Mouse (Mus musculus): ENCODE measurements around the gene Tecta. TPM values are rescaled to one million over a fixed set of nuclear protein-coding genes. Genes with fewer than 3 reads are reported as not detected.

Gene Tecta
- total RNA-seq, 2 experiments from 2014 or later = 0.09 to 0.21 TPM

DNA sequence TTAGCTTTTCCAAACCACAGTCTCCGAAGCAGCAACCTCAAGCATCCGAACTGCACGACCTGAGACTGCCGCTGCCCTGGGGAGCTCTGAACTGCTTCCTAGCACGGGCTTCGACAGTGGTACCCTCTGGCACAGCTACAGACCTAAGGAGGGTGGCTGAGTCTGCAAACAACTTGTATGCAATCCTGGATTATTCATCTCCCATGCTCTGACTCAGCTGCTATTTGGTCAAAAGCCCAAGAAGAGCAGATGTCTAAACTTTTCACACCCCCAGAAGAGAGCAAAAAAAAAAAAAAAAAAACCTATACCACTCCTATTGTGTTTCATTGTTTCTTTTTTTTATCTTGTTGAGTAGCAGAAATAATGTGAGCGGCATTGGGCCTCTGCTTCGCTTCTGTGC lies 5.4 kb downstream of the Tecta start:
- peak in 1 of 2 experiments; percentile 67 for DNase-seq (ENCODE audit: low spot score in 2 of 2)
- intact Hi-C loops (cut with DNase I) = loop anchor here (5.0 to 10.0 kb wide), 2 partner anchors 410 to 568 kb away; no protein-coding TSS in a partner anchor

DNA sequence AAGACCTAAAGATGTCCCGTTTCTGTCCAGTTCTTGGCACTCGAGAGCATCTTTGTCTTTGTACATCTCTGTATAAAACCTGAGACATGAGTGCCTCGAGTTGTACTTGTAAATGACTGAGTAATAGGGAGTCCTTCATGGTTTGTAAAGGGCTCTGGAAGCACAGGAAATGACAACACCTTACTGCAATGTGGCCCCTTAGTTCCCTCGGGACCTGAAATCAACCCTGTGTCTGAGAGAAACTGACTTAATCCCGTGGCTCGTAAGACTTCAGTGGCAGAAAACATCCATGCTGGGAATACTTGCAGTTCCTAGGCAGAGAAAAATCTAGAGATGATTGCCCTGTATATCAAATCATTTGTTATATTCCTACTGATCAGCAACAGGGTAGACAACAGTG lies 6.8 kb downstream of the Tecta start:
- DNase-seq (ENCODE audit: low spot score in 2 of 2) = no peak
- intact Hi-C loops (cut with DNase I) = loop anchor here (5.0 to 10.0 kb wide), 2 partner anchors 412 to 569 kb away; no protein-coding TSS in a partner anchor

DNA sequence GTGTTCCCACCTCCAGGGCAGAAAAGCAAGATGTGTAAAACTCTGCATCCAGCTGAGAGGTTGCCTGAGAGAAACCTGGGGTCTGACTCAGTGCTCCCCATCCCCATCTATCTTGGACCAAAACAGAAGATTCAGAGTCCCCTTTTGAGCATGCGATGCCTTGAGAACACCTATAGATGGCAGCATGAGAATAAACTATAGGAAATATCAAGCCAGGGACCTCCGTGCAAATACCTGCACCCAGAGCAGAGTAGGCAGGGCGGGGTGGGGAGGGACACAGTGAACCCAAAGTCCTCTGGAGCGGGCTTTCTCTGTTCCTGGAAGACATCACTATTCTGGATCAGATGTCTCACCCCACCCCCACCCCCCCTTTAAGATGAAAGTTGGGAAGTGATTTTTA lies 11.2 kb downstream of the Tecta start:
- DNase-seq (ENCODE audit: low spot score in 2 of 2) = peak in 1 of 2 experiments; percentile 42
- intact Hi-C loops (cut with DNase I) = loop anchor here (2.0 to 5.0 kb wide), 3 partner anchors 61 to 556 kb away; partner anchors contain the start of gene Grik4

DNA sequence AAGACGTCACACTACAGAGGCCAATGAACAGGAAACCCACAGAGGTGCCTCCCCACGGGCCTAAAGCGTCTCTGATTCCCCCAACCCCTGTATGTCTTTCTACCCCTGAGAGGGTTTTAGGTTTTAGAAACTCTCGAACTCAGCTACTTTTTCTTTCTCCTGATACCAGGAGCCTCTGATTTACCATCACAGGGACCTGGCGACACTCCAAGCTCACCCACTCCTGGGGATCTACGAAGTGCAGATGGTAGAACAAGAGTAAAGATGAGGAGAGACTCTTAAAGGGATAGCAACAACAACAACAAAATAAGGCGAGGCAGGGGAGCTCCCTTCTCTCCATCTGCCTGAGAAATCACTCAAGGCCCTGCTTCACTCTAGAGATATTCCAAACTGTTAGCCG lies 12.7 kb downstream of the Tecta start:
- peak in 1 of 2 experiments; percentile 24 for DNase-seq (ENCODE audit: low spot score in 2 of 2)
- intact Hi-C loops (cut with DNase I) = loop anchor here (5.0 kb wide), 2 partner anchors 60 to 160 kb away; no protein-coding TSS in a partner anchor

DNA sequence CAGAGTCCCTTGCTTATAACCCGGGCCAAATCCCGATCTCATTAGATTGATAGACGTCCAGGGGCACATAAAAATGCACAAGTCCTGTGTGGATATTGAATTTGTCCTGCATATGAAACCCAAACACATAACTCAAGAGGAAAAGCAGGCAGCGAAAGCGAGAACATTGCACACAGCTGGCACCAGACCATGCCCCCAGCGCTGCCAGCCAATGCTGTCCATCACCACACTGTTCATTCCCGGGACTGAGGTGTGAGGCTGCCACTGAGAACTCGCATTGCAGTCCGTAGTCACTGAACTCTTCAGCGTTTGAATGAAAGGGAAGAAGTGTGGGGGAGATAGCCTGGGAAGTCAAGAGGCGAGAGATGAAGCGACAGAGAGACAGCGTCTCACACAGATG lies 14.1 kb downstream of the Tecta start:
- intact Hi-C loops (cut with DNase I) = loop anchor here (5.0 kb wide), 2 partner anchors 58 to 162 kb away; no protein-coding TSS in a partner anchor
- DNase-seq (ENCODE audit: low spot score in 2 of 2) = no peak

DNA sequence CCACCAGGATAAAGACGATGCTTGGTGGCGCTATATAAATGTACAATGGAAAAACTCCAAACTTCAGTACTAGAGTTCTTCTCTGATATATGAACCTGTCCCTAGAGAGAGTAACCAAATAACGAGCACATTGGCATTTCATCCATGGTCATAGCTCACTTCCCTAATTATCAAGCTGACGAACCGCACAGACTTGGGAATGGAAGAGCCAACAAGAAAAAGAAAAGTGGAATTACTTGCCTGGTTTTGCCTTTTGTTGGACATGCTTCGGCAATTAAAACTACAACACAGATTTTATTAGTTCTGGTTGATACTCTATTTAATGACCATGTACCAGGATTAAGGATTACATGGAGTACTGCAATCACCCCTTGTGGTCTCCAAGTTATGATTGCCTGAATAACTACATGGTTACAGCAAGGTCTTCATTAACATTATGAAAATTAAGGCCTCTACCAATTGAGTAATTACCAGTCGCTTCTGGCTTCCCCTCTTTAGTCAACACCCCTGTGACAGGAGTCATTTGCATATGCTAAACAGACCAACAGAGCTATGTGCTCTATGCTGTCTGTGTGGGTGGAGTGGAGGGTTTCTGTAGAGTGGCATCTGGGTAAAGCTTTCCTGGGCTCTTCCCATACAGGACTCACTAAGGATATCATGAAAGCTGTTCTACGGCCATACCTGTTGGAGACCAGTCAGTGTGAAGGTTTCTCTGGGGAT lies 16.9 kb downstream of the Tecta start:
- intact Hi-C loops (cut with DNase I) = no loop called here
- DNase-seq (ENCODE audit: low spot score in 2 of 2) = no peak

DNA sequence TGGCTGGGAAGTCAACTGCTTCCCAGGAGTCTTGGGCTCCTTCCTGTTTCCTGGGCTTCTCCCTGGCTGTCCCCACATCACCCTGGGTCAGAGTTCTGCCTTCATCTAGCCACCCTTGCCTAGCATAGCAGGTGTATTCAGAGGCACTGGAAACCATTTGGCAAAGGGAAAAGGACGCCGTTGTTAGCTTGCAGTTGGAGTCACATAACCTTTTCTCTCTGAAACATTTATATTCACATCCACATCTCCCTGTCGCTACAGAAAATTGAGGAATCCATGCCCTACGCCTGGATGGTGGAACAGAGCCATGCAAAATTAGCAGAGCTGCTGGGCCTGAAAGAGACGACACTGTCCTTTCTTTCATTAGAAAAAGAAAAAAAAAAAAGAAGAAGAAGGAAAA lies 17.7 kb downstream of the Tecta start:
- intact Hi-C loops (cut with DNase I) = no loop called here
- DNase-seq (ENCODE audit: low spot score in 2 of 2) = peak; percentile 12 to 57

DNA sequence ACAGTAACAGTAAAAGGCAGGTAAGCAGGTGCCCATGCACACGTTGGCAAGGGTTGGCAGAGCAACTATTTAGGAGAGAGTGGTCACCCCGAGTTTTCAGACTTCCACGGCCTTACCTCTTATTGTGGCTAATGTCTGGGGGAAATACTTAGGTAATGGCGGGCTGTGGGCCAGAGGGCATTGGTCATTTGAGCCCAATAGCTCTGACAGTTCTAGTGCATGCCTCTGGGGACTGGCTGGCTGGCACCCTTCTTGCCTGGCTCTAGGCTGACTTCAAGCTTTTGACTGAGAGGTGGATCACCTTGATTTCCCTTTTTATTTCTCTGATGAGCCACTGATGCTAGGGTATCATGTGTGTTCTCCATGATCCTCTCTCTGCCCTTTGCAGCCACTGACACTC lies 21.7 kb downstream of the Tecta start:
- no peak for DNase-seq (ENCODE audit: low spot score in 2 of 2)
- intact Hi-C loops (cut with DNase I) = no loop called here

DNA sequence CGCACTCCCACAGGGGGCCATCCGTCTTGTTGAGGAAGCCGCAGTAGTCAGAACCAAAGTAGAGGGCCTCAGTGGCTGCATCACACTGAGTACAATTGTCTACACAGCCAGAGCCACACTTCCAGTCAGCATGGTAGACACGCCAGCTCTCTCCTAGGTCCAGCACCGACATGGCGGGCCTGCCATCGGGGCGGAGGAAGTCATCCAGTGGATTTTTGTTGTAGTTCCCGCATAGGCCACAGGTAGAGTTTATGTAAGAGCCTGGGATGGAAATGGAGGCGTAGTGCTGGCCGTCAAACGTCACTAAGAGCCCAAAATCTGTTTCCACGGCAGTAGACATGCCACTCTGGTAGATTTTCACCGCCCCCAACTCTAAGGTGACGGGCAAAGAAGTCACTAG lies 22.1 kb downstream of the Tecta start:
- no peak for DNase-seq (ENCODE audit: low spot score in 2 of 2)
- intact Hi-C loops (cut with DNase I) = no loop called here

DNA sequence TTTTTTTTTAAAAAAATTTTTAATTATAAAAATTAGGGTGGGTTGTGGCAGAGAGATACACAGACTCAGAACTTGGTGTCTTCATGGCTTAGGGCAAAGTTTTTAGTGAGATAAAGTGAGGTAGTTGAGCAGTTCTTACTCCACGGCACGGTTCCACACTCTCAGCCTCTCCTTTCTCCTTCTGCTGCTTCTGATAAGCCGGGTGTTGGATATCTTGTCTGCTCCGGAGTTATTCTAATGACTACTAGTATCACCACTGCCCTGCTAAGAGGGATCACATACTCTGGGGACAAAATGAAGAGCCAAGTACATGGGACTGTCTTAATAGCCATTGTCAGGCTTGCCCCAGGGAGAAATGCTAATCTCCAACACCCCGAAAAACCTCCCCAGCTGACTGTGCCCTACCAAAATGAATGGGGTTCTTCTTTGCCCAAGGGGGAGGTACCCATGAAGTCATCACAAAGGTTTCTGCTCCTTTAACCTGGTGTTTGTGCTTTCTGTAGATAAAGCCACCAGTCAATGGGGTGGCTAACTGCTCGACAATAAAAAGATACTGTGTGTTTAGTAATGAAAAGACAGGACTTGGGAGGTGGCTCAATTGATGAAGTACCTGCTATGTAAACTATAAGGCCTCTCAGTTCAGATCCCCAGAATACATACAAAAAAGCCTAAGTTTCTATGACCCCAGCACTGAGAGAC lies 27.9 kb downstream of the Tecta start:
- intact Hi-C loops (cut with DNase I) = no loop called here
- no peak for DNase-seq (ENCODE audit: low spot score in 2 of 2)

DNA sequence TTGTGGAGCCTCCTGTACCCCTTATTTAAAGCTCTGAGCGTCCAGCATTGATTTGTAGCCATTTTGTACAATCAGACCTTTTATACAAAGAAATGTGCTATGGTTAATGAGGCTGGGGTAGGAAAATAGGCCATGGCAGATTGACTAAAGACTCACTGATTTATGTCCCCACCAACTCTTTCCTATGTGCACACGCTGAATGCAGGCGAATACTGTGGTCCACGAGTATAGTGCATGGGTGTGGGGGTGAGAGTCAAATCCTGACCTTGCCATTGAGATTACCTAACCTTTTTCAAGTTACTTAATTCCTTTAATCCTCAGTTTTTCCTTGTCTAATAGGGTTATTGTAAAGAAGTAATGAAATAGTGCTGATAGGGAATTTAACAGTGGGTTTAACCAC lies 42.1 kb downstream of the Tecta start:
- no peak for DNase-seq (ENCODE audit: low spot score in 2 of 2)
- intact Hi-C loops (cut with DNase I) = no loop called here

DNA sequence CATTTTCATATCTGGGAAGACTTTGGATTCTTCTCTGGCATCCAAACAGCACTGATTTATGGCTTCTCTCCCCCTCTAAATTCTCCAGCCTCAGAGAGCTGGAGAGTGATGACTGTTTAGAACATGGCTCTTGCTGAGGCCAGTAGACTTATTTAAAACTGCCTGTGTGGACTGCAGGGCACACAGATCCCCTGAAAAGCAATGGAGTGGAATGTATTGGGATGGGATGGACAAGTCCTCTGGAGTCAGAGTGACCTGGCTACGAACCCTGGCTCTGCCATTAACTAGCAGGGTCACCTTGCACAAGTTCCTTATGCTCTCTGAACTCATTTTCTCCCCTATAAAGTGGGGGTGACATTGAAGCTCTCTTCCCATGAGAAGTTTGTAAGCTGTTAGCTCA lies 44.9 kb downstream of the Tecta start:
- intact Hi-C loops (cut with DNase I) = no loop called here
- DNase-seq (ENCODE audit: low spot score in 2 of 2) = no peak

DNA sequence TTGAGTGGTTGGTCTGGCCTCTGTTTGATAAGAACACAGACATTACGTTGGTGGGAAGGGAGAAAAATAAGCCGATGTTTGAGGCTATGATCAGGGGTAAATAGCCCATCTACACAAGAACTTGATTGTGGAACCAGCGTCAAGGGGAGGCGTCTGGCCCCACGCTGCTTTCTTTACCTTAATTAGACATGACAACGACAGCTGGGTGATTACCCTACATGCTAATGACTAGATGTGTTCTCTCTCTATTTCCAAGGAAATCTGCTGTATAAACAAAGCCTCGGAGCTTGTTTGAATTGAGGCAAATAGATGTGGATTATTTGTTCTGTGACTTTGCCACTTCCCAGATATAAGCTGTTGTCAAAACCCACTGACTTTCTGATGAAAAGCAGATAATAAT lies 49.9 kb downstream of the Tecta start:
- DNase-seq (ENCODE audit: low spot score in 2 of 2) = no peak
- intact Hi-C loops (cut with DNase I) = no loop called here

DNA sequence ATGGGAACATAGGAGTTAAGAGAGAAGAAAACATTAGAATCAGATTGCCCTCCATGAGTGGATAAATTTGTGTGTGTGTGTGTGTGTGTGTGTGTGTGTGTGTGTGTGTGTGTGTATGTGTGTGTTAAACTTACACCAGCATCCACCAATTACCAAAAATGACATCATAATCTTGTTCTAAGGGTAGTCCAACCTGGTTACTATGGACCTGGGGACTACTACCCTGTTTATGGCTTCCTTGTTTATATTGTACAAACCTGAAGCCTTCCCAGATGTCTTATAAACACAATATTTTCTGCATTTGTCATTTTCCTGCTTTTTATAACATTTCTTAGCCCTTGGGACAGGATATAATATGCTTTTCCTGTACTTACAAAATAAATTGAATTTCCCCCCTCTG lies 53.4 kb downstream of the Tecta start:
- intact Hi-C loops (cut with DNase I) = no loop called here
- DNase-seq (ENCODE audit: low spot score in 2 of 2) = no peak

DNA sequence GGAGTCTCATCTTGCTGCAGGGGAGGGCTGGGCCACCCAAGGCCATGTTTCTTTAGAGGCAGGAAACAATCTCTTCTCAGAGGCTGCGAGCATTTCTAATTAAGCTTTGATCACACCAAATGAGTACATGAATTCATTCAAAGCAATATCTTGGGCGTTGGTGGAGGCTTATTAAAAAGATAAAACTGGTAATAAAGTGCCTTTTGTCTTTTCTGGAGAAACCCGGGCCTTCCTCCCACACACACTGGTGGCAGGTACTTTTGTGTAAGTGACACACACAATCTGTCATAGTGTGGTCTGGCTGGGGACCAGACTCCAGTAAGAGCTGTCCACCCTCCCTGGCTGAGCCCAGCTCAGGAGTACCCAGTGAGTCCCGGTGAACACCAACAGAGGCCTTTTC lies 60.6 kb downstream of the Tecta start:
- no peak for DNase-seq (ENCODE audit: low spot score in 2 of 2)
- intact Hi-C loops (cut with DNase I) = no loop called here

DNA sequence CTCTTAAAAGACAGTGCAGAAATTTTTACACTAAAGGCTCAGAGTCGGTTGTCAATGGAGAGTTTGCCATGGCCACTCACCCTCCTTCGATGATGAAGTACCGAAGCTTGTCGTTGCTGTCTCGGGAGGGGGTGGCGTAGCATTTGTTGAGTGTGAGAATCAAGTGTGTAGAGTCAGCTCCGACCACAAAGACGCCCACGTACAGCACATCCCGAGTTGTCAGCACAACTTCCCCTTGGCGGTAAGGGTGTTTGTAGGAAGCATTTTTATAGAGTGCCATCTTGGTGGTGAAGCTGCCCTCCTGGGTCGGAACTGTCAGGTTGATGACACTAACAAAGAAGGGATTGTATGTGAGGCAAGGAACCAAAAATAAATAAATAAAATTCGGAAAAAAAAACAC lies 62.7 kb downstream of the Tecta start:
- intact Hi-C loops (cut with DNase I) = no loop called here
- no peak for DNase-seq (ENCODE audit: low spot score in 2 of 2)

DNA sequence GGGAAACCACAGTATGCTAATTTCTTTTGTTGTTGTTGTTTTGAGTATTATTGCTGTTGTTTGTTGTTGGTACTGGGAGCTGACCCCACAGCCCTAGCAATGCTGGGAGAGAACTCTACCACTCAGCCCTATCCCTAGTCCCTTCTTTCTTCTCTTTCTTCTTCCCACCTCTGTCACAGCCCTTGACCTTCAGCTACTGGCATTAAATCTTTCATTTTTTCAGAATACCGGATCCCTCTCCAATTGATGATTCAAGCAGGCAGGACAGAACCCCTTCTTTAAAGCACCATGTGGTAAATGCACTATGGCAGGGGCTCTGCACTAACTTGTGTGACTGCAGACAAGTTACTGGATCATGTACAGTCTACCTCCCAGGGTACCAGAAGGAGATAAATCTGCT lies 63.2 kb downstream of the Tecta start:
- intact Hi-C loops (cut with DNase I) = no loop called here
- DNase-seq (ENCODE audit: low spot score in 2 of 2) = no peak

DNA sequence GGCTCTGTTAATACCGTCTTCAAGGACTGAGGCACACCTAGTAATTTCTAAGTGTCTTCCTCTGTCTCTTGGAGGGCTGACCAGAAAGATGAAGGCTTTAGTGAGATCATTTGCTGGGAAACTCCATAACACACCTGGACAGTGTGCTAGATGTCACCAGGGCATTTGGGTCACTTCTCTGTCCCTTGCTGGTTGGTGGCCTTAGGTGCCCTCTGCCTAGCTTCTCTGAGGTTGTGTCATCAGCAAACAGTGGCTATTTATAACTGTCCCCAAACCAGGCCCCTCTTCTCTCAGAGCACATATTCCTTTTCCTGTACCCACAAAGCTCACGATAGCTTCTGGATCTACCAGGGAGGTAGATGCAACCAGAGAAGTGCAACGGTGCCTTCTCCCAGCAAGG lies 64.8 kb downstream of the Tecta start:
- no peak for DNase-seq (ENCODE audit: low spot score in 2 of 2)
- intact Hi-C loops (cut with DNase I) = no loop called here

DNA sequence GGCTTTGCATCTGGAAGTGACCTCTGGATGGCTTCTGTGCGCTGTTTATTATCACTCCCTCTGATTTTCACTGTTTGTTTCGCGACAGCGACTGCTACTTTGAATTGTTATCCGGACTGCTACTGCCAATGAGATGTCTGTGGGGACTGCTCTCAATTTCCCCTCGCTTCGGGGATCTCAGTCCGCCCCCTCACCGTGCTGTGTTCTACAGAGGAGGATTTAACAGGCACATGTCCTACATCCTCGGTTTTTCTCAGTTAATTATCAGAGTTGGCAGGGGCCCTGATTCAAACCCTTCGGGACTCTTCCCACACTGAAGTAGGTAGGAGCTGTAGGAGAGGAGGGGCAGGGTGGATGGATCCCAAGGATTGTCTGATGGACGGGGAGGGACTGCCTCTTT lies 67.0 kb downstream of the Tecta start:
- no peak for DNase-seq (ENCODE audit: low spot score in 2 of 2)
- intact Hi-C loops (cut with DNase I) = no loop called here

DNA sequence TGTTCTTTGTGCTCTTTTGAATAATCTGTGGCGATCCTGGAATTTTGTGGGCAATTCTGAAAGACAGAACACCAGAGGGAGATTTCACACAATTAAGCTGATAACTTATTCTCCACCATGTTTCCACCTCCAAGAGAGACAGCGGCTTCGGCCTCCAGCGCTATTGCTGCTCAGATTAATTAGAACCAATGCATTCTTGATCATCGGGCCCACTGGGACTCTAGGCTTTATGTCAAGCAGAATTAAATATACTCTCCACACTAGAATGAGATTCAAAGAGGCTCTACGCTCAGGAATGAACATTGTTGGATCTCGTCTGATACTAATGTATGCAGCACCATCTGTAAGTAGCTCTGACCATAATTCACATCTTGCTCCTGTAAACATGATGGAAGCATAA lies 68.4 kb downstream of the Tecta start:
- intact Hi-C loops (cut with DNase I) = no loop called here

DNA sequence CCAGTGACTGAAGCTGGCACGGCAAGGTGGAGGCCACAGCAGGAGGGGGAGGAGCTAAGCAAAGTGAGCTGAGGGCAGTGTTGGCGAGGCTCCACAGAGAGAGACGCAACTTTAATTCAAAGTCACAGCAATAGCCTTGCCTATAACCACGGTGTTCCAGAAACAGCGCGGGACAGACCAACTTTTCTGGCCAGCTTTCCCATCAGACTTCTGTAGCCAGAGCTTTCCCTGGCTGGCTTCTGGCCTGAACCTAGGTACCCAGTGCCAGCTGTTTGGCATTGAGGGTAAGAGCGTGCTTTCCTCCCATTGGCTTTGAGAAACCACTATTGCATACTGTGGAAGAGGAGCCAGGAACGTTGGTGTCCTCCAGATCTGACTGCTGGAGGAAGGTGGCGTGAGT lies 70.0 kb downstream of the Tecta start:
- intact Hi-C loops (cut with DNase I) = loop anchor here (5.0 to 10.0 kb wide), 3 partner anchors 58 to 805 kb away; no protein-coding TSS in a partner anchor
- DNase-seq (ENCODE audit: low spot score in 2 of 2) = no peak

More for the DNA sequence above, 68.4 kb downstream of the Tecta start:
- no peak for DNase-seq (ENCODE audit: low spot score in 2 of 2)
